Mouse (Mus musculus) stomach, embryonic 14.5 days (tissue): ENCODE measurements around the gene Gm128. TPM values are rescaled to one million over a fixed set of nuclear protein-coding genes. Genes with fewer than 3 reads are reported as not detected.
A peak's percentile ranks its signal among the peaks of the same experiment; 100 is the strongest.

Experiments
- ATAC-seq: fragments of 200-750 bp; cut with Nextera tagmentation; 2 replicates; pipeline ENCODE4 v1.8.0; 2017; ENCODE audit warnings: low read depth, moderate TSS enrichment; ENCODE audit not compliant: insufficient number of reproducible peaks, insufficient read depth, low FRiP score
- H3K27ac ChIP-seq: fragments of 300-500 bp; sonication (generic); 2 replicates; pipeline ENCODE4 v1.5.1; 2014; ENCODE audit warnings: mild to moderate bottlenecking, low read length, moderate library complexity, mixed read lengths
- H3K27me3 ChIP-seq: fragments of 300-500 bp; sonication (generic); 2 replicates; pipeline ENCODE4 v1.6.1; 2014; ENCODE audit warnings: low read length, control low read depth, mixed read lengths; ENCODE audit not compliant: control insufficient read depth, insufficient read depth
- H3K36me3 ChIP-seq: fragments of 300-500 bp; sonication (generic); 2 replicates; pipeline ENCODE4 v1.6.1; 2014; ENCODE audit warnings: mild to moderate bottlenecking, control low read depth, low read length, moderate library complexity, mixed read lengths; ENCODE audit not compliant: control insufficient read depth, insufficient read depth
- H3K4me1 ChIP-seq: fragments of 300-500 bp; sonication (generic); 2 replicates; pipeline ENCODE4 v1.6.1; 2014; ENCODE audit warnings: low read length, control low read depth, mixed read lengths; ENCODE audit not compliant: control insufficient read depth, insufficient read depth
- H3K4me2 ChIP-seq: fragments of 300-500 bp; sonication (generic); replicated peaks from 2 replicates; pipeline ENCODE4 v1.6.1; 2014; ENCODE audit warnings: low read depth, low read length, control low read depth
- H3K4me3 ChIP-seq: fragments of 300-500 bp; sonication (generic); 2 replicates; pipeline ENCODE4 v1.5.1; 2014; ENCODE audit warnings: low read depth, low read length, control low read depth
- H3K9ac ChIP-seq: fragments of 300-500 bp; sonication (generic); replicated peaks from 2 replicates; pipeline ENCODE4 v1.6.1; 2014; ENCODE audit warnings: low read depth, mild to moderate bottlenecking, control low read depth, low read length, moderate library complexity, mixed read lengths
- H3K9me3 ChIP-seq: fragments of 300-500 bp; sonication (generic); 2 replicates; pipeline ENCODE4 v1.6.1; 2016; ENCODE audit warnings: low read depth, low read length, control low read depth; ENCODE audit not compliant: control insufficient read depth
- WGBS: fragments of 180-500 bp; shearing (Covaris S2); extraction: QIAGEN DNeasy Blood & Tissue Kit; methylation state at CpG from one replicate; pipeline ENCODE4 v1.1.7; 2014; 5-methylcytosine and 5-hydroxymethylcytosine counted together
- polyA plus RNA-seq: library from polyadenylated mRNA; unstranded; fragments of >200 nt; fragmentation: Nextera tagmentation; extraction: Ambion mirVana; gene quantifications from 2 replicates; pipeline ENCODE4 v1.2.1, GENCODE M21; 2014

Gene Gm128
- polyA plus RNA-seq, 1 experiment from 2014 or later, result 0.71 TPM

GRCm38 (mm10) chr3:95243086-95243485 lies 1.7 kb upstream of the Gm128 start:
- 74% methylated on average over 2 of the region's 2 CpGs for WGBS
- Histone ChIP-seq H3K27me3 (no peaks in the 10 kb centered on the region), H3K4me1 (no peaks in the 10 kb centered on the region), H3K4me3 (no peak overlapping the region), H3K36me3 (peaks cover 4% of the 10 kb centered on the region; the same call in 1 of the 2 replicates), H3K27ac (no peak overlapping the region), H3K9ac (no peak overlapping the region), H3K9me3 (no peaks in the 10 kb centered on the region), H3K4me2 (no peak overlapping the region)
- ATAC-seq, result no peak

GRCm38 (mm10) chr3:95240900-95241299 lies 498 bp downstream of the Gm128 start:
- H3K9ac ChIP-seq, result no peak overlapping the region
- no peak overlapping the region for H3K4me3 ChIP-seq
- WGBS, result 29% methylated on average over 17 of the region's 17 CpGs
- ATAC-seq, result no peak
- no peaks in the 10 kb centered on the region for H3K27me3 ChIP-seq
- H3K36me3 ChIP-seq, result peaks cover 19% of the 10 kb centered on the region; the same call in 1 of the 2 replicates
- no peaks in the 10 kb centered on the region for H3K9me3 ChIP-seq
- no peak overlapping the region for H3K27ac ChIP-seq
- peak overlapping the region; percentile 20; the same call in 1 of the 2 replicates for H3K4me2 ChIP-seq
- H3K4me1 ChIP-seq, result no peaks in the 10 kb centered on the region

- Histone ChIP-seq H3K27me3 (no peaks in the 10 kb centered on the region), H3K9ac (no peak overlapping the region), H3K9me3 (no peaks in the 10 kb centered on the region), H3K36me3 (peaks cover 23% of the 10 kb centered on the region), H3K4me1 (no peaks in the 10 kb centered on the region), H3K4me2 (no peak overlapping the region), H3K27ac (no peak overlapping the region), H3K4me3 (no peak overlapping the region)
- no peak for ATAC-seq
- 89% methylated on average over 12 of the region's 12 CpGs for WGBS
These were observed 1.4 kb downstream of the Gm128 start for GRCm38 (mm10) chr3:95239971-95240370.

DNA sequence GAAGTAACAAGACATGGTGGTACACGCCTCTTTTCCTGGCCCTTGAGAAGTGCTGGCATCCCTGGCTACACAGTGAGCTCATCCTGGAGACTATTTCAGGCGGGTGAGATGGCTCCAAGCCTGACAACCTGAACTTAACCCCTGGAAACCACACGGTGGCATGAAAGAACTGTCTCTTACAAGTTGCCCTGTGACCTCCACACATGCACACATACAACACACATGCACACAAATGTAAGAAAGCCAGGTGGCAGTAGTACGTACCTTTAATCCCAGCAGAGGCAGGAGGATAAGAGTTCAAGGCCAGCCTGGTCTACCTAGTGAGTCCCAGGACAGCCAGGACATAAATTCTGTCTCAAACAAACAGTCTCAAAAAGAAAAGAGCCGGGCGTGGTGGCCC lies 2.4 kb downstream of the Gm128 start:
- H3K9ac ChIP-seq, result no peak overlapping the region
- 88% methylated on average over 6 of the region's 6 CpGs for WGBS
- H3K36me3 ChIP-seq, result peaks cover 32% of the 10 kb centered on the region
- ATAC-seq, result no peak
- no peaks in the 10 kb centered on the region for H3K4me1 ChIP-seq
- no peaks in the 10 kb centered on the region for H3K27me3 ChIP-seq
- no peak overlapping the region for H3K4me3 ChIP-seq
- no peak overlapping the region for H3K4me2 ChIP-seq
- no peak overlapping the region for H3K27ac ChIP-seq
- no peaks in the 10 kb centered on the region for H3K9me3 ChIP-seq

- H3K27me3 ChIP-seq, result no peaks in the 10 kb centered on the region
- H3K9me3 ChIP-seq, result no peaks in the 10 kb centered on the region
- H3K4me1 ChIP-seq, result no peaks in the 10 kb centered on the region
- H3K4me3 ChIP-seq, result no peak overlapping the region
- no peak for ATAC-seq
- WGBS, result 88% methylated on average over 8 of the region's 8 CpGs
- no peak overlapping the region for H3K9ac ChIP-seq
- no peak overlapping the region for H3K4me2 ChIP-seq
- H3K36me3 ChIP-seq, result peaks cover 46% of the 10 kb centered on the region
- H3K27ac ChIP-seq, result no peak overlapping the region
These were observed 3.8 kb downstream of the Gm128 start for GRCm38 (mm10) chr3:95237541-95238099.

DNA sequence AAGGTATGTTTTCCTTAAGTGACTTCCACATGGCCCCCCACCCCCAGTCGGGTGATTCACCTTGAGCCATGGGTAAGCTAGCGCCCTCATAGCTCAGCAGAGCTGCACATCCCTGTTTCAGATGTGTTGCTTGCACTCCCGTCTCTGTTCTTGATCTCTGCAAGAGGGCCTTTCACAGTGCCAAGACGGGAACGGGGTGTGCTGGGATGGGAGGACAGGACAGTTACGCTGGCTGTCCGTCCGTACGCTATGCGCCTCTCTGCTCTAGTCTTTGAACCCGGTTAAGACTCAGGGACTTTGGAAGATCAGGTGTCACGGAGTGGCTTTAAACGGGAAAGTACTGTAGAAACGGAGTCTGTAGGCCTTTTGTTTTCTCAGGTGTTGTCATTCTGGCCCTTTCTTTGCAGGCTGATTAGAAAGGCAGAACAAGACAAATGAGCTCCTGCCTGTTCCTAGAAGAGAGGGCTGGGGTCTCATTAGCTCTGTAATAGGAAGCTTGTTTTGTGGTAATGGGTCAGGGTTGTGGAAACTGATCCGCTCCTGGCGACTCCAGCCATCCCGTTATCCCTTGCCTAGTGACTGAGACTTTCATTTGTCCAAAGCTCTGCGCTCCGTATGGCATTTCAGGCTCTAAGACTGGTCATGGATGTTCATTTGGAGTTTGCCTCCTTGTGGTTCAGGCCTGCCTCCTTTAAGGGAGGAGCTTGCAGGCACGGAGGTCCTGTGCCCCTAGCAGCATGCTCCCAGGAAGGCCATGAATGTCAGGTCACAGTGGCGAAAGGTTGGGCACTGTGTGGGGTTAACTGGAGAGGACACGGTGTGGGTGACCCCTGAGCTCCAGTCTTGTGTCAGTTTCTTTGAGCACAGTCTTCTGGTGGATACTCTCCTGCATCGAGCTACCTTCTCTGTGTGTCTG lies 5.8 kb downstream of the Gm128 start:
- 81% methylated on average over 23 of the region's 23 CpGs for WGBS
- H3K27ac ChIP-seq, result no peak overlapping the region
- H3K9ac ChIP-seq, result no peak overlapping the region

GRCm38 (mm10) chr3:95233303-95233980 lies 8.0 kb downstream of the Gm128 start:
- no peak overlapping the region for H3K4me3 ChIP-seq
- peaks cover 12% of the 10 kb centered on the region; the same call in 1 of the 2 replicates for H3K4me1 ChIP-seq
- no peaks in the 10 kb centered on the region for H3K9me3 ChIP-seq
- H3K27me3 ChIP-seq, result no peaks in the 10 kb centered on the region
- no peak overlapping the region for H3K4me2 ChIP-seq
- ATAC-seq, result no peak
- H3K36me3 ChIP-seq, result peaks cover 59% of the 10 kb centered on the region
- no peak overlapping the region for H3K27ac ChIP-seq
- no peak overlapping the region for H3K9ac ChIP-seq
- WGBS, result 89% methylated on average over 16 of the region's 16 CpGs

More for the DNA sequence above, 5.8 kb downstream of the Gm128 start:
- H3K36me3 ChIP-seq, result peaks cover 59% of the 10 kb centered on the region
- H3K4me1 ChIP-seq, result peaks cover 7% of the 10 kb centered on the region; the same call in 1 of the 2 replicates
- ATAC-seq, result no peak
- H3K9me3 ChIP-seq, result no peaks in the 10 kb centered on the region
- H3K27me3 ChIP-seq, result no peaks in the 10 kb centered on the region
- H3K4me3 ChIP-seq, result no peak overlapping the region
- no peak overlapping the region for H3K4me2 ChIP-seq

DNA sequence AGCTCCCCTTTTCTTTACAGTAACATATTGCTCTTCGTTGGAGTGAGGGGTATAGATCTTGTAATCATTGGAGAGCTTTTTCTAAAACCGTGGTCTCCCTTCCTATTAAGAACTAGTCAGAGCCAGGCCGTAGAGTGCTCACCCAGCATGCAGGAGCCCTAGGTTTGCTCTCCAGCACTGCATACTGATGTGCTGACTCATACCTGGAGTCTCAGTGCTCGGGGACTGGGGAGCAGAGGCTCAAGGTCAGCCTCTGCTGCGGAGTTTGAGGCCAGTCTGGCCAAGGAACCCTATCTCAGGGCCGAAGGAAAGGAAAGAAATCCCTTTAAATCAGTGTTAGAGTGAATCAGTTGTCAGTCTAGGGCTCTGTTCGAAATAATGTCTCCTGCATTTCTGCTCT lies 8.6 kb downstream of the Gm128 start:
- WGBS, result 80% methylated on average over 7 of the region's 7 CpGs
- Histone ChIP-seq H3K9ac (no peak overlapping the region), H3K4me1 (peaks cover 12% of the 10 kb centered on the region; the same call in 1 of the 2 replicates), H3K27me3 (no peaks in the 10 kb centered on the region), H3K27ac (no peak overlapping the region), H3K9me3 (no peaks in the 10 kb centered on the region), H3K4me2 (no peak overlapping the region), H3K36me3 (peaks cover 59% of the 10 kb centered on the region), H3K4me3 (no peak overlapping the region)
- ATAC-seq, result no peak
